Mouse (Mus musculus) lung, adult 2 months (tissue): ENCODE data around the gene Serpinb6a.
A peak's percentile ranks its signal among the peaks of the same experiment; 100 is the strongest.

Source experiments
- CTCF ChIP-seq: fragments of 200-500 bp; IDR thresholded peaks from 2 replicates; pipeline ENCODE4 v1.5.1; 2011; ENCODE audit warnings: mild to moderate bottlenecking, low read length, control low read depth; ENCODE audit not compliant: insufficient read depth
- POLR2A ChIP-seq: fragments of 200-500 bp; IDR thresholded peaks from 2 replicates; pipeline ENCODE4 v1.6.1; 2011; ENCODE audit warnings: low read depth, mild to moderate bottlenecking, control low read depth, low read length, borderline replicate concordance; ENCODE audit errors: extremely low read depth

GRCm38 (mm10) chr13:33995197-33995596 is 7.4 kb downstream of the Serpinb6a start:
- TF ChIP-seq POLR2A: no peak
- peak; percentile 60 for TF ChIP-seq CTCF
